Comparison of ENCODE assay signal across 12 mouse cellular contexts in the genomic region with DNA sequence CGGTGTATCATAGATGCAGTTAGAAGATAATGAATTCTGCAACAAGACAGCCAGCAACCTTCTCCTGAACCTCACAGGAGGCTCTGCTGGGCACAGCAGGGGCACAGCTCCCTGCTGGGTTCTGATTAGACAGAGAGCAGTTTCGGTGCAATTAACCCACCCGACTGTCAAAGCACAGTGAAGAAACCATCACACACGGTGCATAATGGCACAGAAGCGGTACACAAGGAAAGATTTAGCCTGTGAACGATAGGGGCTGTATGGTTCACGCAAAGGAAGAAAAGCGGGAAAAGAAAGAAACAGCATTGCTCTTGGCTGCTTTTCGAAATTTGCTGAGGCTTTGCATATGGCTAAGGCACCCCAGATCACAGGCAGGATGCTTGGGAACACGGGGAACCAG. TPM values are rescaled to one million over a fixed set of nuclear protein-coding genes. Genes with fewer than 3 reads are reported as not detected.
DNase-seq lines count a peak whose midpoint lies in the region; ATAC-seq and TF ChIP-seq lines count a peak whose summit lies in the region.
"Had no signal": no experiment of that assay in that cellular context is flagged by ENCODE, and none has a peak within 500 bp of the region (broad histone marks: within the 10 kb centered on the region; RNA-seq: fewer than 3 reads in every experiment).

No protein-coding gene starts in this region.

- no peak overlapping the region; the same call in 1 of the 2 replicates for H3K9ac ChIP-seq in heart, adult 2 months (ENCODE audit: low read depth, low read length)
- no peak overlapping the region for H3K9ac ChIP-seq in lung, postnatal 0 days (replicated peaks; ENCODE audit: low read depth)
- H3K9ac ChIP-seq: limb, embryonic 15.5 days had no signal

- no peaks in the 10 kb centered on the region for H3K27me3 ChIP-seq in heart, adult 2 months (ENCODE audit: control insufficient read depth, insufficient read depth, low read length)
- H3K27me3 ChIP-seq in lung, postnatal 0 days (replicated peaks; ENCODE audit: insufficient read depth, low read length) = no peaks in the 10 kb centered on the region
- H3K27me3 ChIP-seq in midbrain, embryonic 10.5 days (ENCODE audit: low read depth, poor library complexity, severe bottlenecking) = no peaks in the 10 kb centered on the region
- H3K27me3 ChIP-seq: limb, embryonic 15.5 days had no signal

- no peak overlapping the region for H3K4me2 ChIP-seq in lung, postnatal 0 days (replicated peaks; ENCODE audit: low read depth, low read length)
- H3K4me2 ChIP-seq: limb, embryonic 15.5 days had no signal

- peaks cover 26% of the 10 kb centered on the region for H3K4me1 ChIP-seq in heart, adult 2 months (ENCODE audit: control insufficient read depth, insufficient read depth, low read length)
- no peaks in the 10 kb centered on the region; the same call in 1 of the 2 replicates for H3K4me1 ChIP-seq in lung, postnatal 0 days (ENCODE audit: insufficient read depth, low read depth, low read length)
- peaks cover 17% of the 10 kb centered on the region for H3K4me1 ChIP-seq in midbrain, embryonic 10.5 days

- H3K79me2 ChIP-seq in heart, adult 2 months (replicated peaks; ENCODE audit: control insufficient read depth, insufficient read depth, low read length) = peaks cover 3% of the 10 kb centered on the region; the same call in 1 of the 2 replicates

- no peak for TF ChIP-seq CTCF in heart, adult 2 months (IDR thresholded peaks at IDR 0.05)
- TF ChIP-seq CTCF in lung, postnatal 0 days (IDR thresholded peaks at IDR 0.05) = 0 out of 2 replicates have a peak, but pooled peaks have one; percentile 14

- H3K4me3 ChIP-seq in heart, adult 2 months = no peak overlapping the region
- H3K4me3 ChIP-seq in lung, postnatal 0 days (ENCODE audit: low read depth, low read length) = no peak overlapping the region
- no peak overlapping the region for H3K4me3 ChIP-seq in midbrain, embryonic 10.5 days
- H3K4me3 ChIP-seq: limb, embryonic 15.5 days had no signal

- H3K36me3 ChIP-seq in heart, adult 2 months (ENCODE audit: control insufficient read depth, insufficient read depth, low read length) = peaks cover 38% of the 10 kb centered on the region
- no peaks in the 10 kb centered on the region for H3K36me3 ChIP-seq in lung, postnatal 0 days (ENCODE audit: insufficient read depth, low read length)
- no peaks in the 10 kb centered on the region for H3K36me3 ChIP-seq in midbrain, embryonic 10.5 days
- H3K36me3 ChIP-seq: limb, embryonic 15.5 days had no signal

- H3K9me3 ChIP-seq in lung, postnatal 0 days (ENCODE audit: low read length) = no peaks in the 10 kb centered on the region
- H3K9me3 ChIP-seq in midbrain, embryonic 10.5 days (replicated peaks) = no peaks in the 10 kb centered on the region
- H3K9me3 ChIP-seq: limb, embryonic 15.5 days had no signal

- intact Hi-C loops in heart, adult 2 months (cut with DNase I) = no loop called here
- intact Hi-C loops in heart, postnatal 25 days (cut with DNase I) = no loop called here

- no peak for TF ChIP-seq POLR2A in heart, adult 2 months (IDR thresholded peaks at IDR 0.05; ENCODE audit: insufficient read depth, low read depth, low read length)

- TF ChIP-seq EP300 in heart, adult 2 months (IDR thresholded peaks at IDR 0.05; ENCODE audit: insufficient read depth, low read depth, low read length) = no peak
- TF ChIP-seq EP300 in lung, postnatal 0 days (IDR thresholded peaks at IDR 0.05) = no peak

- H3K27ac ChIP-seq in heart, adult 2 months = peak overlapping the region; percentile 74
- peak overlapping the region; percentile 81 for H3K27ac ChIP-seq in lung, postnatal 0 days (ENCODE audit: low read length)
- H3K27ac ChIP-seq in midbrain, embryonic 10.5 days (replicated peaks) = peak overlapping the region; percentile 38; the same call in 1 of the 2 replicates

- DNase-seq in heart, adult 2 months = no peak
- no peak for DNase-seq in heart, postnatal 25 days (ENCODE audit: low spot score)
- DNase-seq in lung, postnatal 0 days (ENCODE audit: low spot score) = no peak
- no peak for DNase-seq in lung, adult 18-20 months
- no peak for DNase-seq in midbrain, embryonic 10.5 days (ENCODE audit: low spot score)
- DNase-seq in urinary bladder, postnatal 14 days (ENCODE audit: low spot score) = no peak
- DNase-seq in frontal cortex, postnatal 36 days (ENCODE audit: low spot score in 2 of 2) = no peak
- DNase-seq in layer of hippocampus, postnatal 14 days (ENCODE audit: low spot score in 2 of 2) = no peak
- DNase-seq: B cell, adult 2 months; cerebellum, adult 8-10 months; kidney, adult 11 months had no signal

- no peak for ATAC-seq in lung, postnatal 0 days

- WGBS in heart, adult 2 months = 60% methylated on average over 10 of the region's 10 CpGs
- 51% methylated on average over 10 of the region's 10 CpGs for WGBS in lung, postnatal 0 days
- 42% methylated on average over 10 of the region's 10 CpGs for WGBS in midbrain, embryonic 10.5 days

RNA-seq across cellular contexts. Expression of gene Tmtc1, which starts 52.0 kb away (rescaled TPM):
- 100 to 1,000 TPM in 1 of 2 experiments, 10 to 100 TPM in 1; 89.4 to 131 TPM for total RNA-seq in heart, adult 2 months (2021)
- polyA plus RNA-seq in heart, adult 2 months (2012; rRNA removed) = 46.3 and 86.1 TPM in 2 replicates
- total RNA-seq in heart, postnatal 25 days (2021) = 10 to 100 TPM; 90.6 to 92.3 TPM
- polyA plus RNA-seq in lung, postnatal 0 days (2015; fragmentation: Nextera tagmentation; extraction: Ambion mirVana) = 2.2 and 2.7 TPM in 2 replicates
- polyA plus RNA-seq in midbrain, embryonic 10.5 days (2016; fragmentation: Nextera tagmentation; extraction: Ambion mirVana) = 0.57 and 0.67 TPM in 2 replicates
- total RNA-seq in layer of hippocampus, postnatal 14 days (2021) = 10 to 100 TPM; 26.4 to 27.1 TPM
